Mouse (Mus musculus): Measurements from ENCODE around the gene P2rx4. TPM values are rescaled to one million over a fixed set of nuclear protein-coding genes. Genes with fewer than 3 reads are reported as not detected.

The P2rx4 gene
- polyA plus RNA-seq, 1 experiment from 2014 or later = 21.0 TPM

GRCm38 (mm10) chr5:122755620-122756019 is 48.3 kb downstream of the P2rx4 start:
- ATAC-seq (replicated peaks; ENCODE audit: low FRiP score, low TSS enrichment, low read depth) (no peak), DNase-seq (ENCODE audit: low spot score) (no peak)
- H3K27me3 ChIP-seq (replicated peaks; ENCODE audit: control insufficient read depth, insufficient read depth, low read length) = no peaks in the 10 kb centered on the region
- H3K9me3 ChIP-seq (ENCODE audit: control insufficient read depth, low read length) = 0 out of 2 replicates have a peak, but pooled peaks cover 3% of the 10 kb centered on the region
- H3K4me2 ChIP-seq (ENCODE audit: low read length) = no peak overlapping the region
- H3K4me3 ChIP-seq (ENCODE audit: low read depth, low read length) = no peak overlapping the region
- no peaks in the 10 kb centered on the region for H3K4me1 ChIP-seq (replicated peaks; ENCODE audit: control insufficient read depth, insufficient read depth, low read length)
- peaks cover 33% of the 10 kb centered on the region for H3K36me3 ChIP-seq (ENCODE audit: control insufficient read depth, insufficient read depth, low read length)
- no peak overlapping the region for H3K27ac ChIP-seq (ENCODE audit: low read depth)
- no peak overlapping the region for H3K9ac ChIP-seq (ENCODE audit: low read length)
- WGBS = 90% methylated on average over 4 of the region's 4 CpGs

GRCm38 (mm10) chr5:122756144-122756543 is 48.8 kb downstream of the P2rx4 start:
- Histone ChIP-seq H3K9ac (ENCODE audit: low read length) (no peak overlapping the region), H3K27ac (ENCODE audit: low read depth) (no peak overlapping the region), H3K4me1 (replicated peaks; ENCODE audit: control insufficient read depth, insufficient read depth, low read length) (no peaks in the 10 kb centered on the region), H3K36me3 (ENCODE audit: control insufficient read depth, insufficient read depth, low read length) (peaks cover 33% of the 10 kb centered on the region), H3K4me3 (ENCODE audit: low read depth, low read length) (no peak overlapping the region), H3K9me3 (ENCODE audit: control insufficient read depth, low read length) (0 out of 2 replicates have a peak, but pooled peaks cover 3% of the 10 kb centered on the region), H3K4me2 (ENCODE audit: low read length) (no peak overlapping the region), H3K27me3 (replicated peaks; ENCODE audit: control insufficient read depth, insufficient read depth, low read length) (no peaks in the 10 kb centered on the region)
- no peak for DNase-seq (ENCODE audit: low spot score)
- 69% methylated on average over 6 of the region's 6 CpGs for WGBS
- no peak for ATAC-seq (replicated peaks; ENCODE audit: low FRiP score, low TSS enrichment, low read depth)

GRCm38 (mm10) chr5:122756680-122757079 is 49.3 kb downstream of the P2rx4 start:
- no peaks in the 10 kb centered on the region for H3K27me3 ChIP-seq (replicated peaks; ENCODE audit: control insufficient read depth, insufficient read depth, low read length)
- H3K4me2 ChIP-seq (ENCODE audit: low read length) = no peak overlapping the region
- H3K4me1 ChIP-seq (replicated peaks; ENCODE audit: control insufficient read depth, insufficient read depth, low read length) = no peaks in the 10 kb centered on the region
- H3K27ac ChIP-seq (ENCODE audit: low read depth) = no peak overlapping the region
- ATAC-seq (replicated peaks; ENCODE audit: low FRiP score, low TSS enrichment, low read depth) (no peak), DNase-seq (ENCODE audit: low spot score) (no peak)
- H3K9me3 ChIP-seq (ENCODE audit: control insufficient read depth, low read length) = 0 out of 2 replicates have a peak, but pooled peaks cover 3% of the 10 kb centered on the region
- peaks cover 33% of the 10 kb centered on the region for H3K36me3 ChIP-seq (ENCODE audit: control insufficient read depth, insufficient read depth, low read length)
- no peak overlapping the region for H3K9ac ChIP-seq (ENCODE audit: low read length)
- 89% methylated on average over 7 of the region's 7 CpGs for WGBS
- no peak overlapping the region for H3K4me3 ChIP-seq (ENCODE audit: low read depth, low read length)

- Histone ChIP-seq H3K27me3 (replicated peaks; ENCODE audit: control insufficient read depth, insufficient read depth, low read length) (no peaks in the 10 kb centered on the region), H3K9ac (ENCODE audit: low read length) (no peak overlapping the region), H3K4me3 (ENCODE audit: low read depth, low read length) (no peak overlapping the region), H3K27ac (ENCODE audit: low read depth) (no peak overlapping the region), H3K4me2 (ENCODE audit: low read length) (no peak overlapping the region), H3K9me3 (ENCODE audit: control insufficient read depth, low read length) (no peaks in the 10 kb centered on the region), H3K4me1 (replicated peaks; ENCODE audit: control insufficient read depth, insufficient read depth, low read length) (no peaks in the 10 kb centered on the region), H3K36me3 (ENCODE audit: control insufficient read depth, insufficient read depth, low read length) (peaks cover 8% of the 10 kb centered on the region)
- ATAC-seq (replicated peaks; ENCODE audit: low FRiP score, low TSS enrichment, low read depth) = 0 out of 2 replicates have a peak, but pooled peaks have one; percentile 44
- WGBS = 72% methylated on average over 29 of the region's 29 CpGs
- DNase-seq (ENCODE audit: low spot score) = no peak
These were observed 56.1 kb downstream of the P2rx4 start for GRCm38 (mm10) chr5:122763271-122764031.

- H3K4me3 ChIP-seq (ENCODE audit: low read depth, low read length) = no peak overlapping the region
- 56% methylated on average over 10 of the region's 10 CpGs for WGBS
- H3K9me3 ChIP-seq (ENCODE audit: control insufficient read depth, low read length) = no peaks in the 10 kb centered on the region
- no peaks in the 10 kb centered on the region for H3K27me3 ChIP-seq (replicated peaks; ENCODE audit: control insufficient read depth, insufficient read depth, low read length)
- ATAC-seq (replicated peaks; ENCODE audit: low FRiP score, low TSS enrichment, low read depth) (0 out of 2 replicates have a peak, but pooled peaks have one; percentile 13), DNase-seq (ENCODE audit: low spot score) (no peak)
- H3K4me1 ChIP-seq (replicated peaks; ENCODE audit: control insufficient read depth, insufficient read depth, low read length) = no peaks in the 10 kb centered on the region
- H3K27ac ChIP-seq (ENCODE audit: low read depth) = no peak overlapping the region
- no peak overlapping the region for H3K4me2 ChIP-seq (ENCODE audit: low read length)
- H3K36me3 ChIP-seq (ENCODE audit: control insufficient read depth, insufficient read depth, low read length) = 0 out of 2 replicates have a peak, but pooled peaks cover 4% of the 10 kb centered on the region
- H3K9ac ChIP-seq (ENCODE audit: low read length) = no peak overlapping the region
These were observed 56.7 kb downstream of the P2rx4 start for GRCm38 (mm10) chr5:122764032-122764464.

GRCm38 (mm10) chr5:122767283-122767682 is 59.9 kb downstream of the P2rx4 start:
- H3K4me1 ChIP-seq (replicated peaks; ENCODE audit: control insufficient read depth, insufficient read depth, low read length) = 0 out of 2 replicates have a peak, but pooled peaks cover 8% of the 10 kb centered on the region
- no peaks in the 10 kb centered on the region for H3K36me3 ChIP-seq (ENCODE audit: control insufficient read depth, insufficient read depth, low read length)
- no peak overlapping the region for H3K4me3 ChIP-seq (ENCODE audit: low read depth, low read length)
- 91% methylated on average over 11 of the region's 11 CpGs for WGBS
- H3K27me3 ChIP-seq (replicated peaks; ENCODE audit: control insufficient read depth, insufficient read depth, low read length) = no peaks in the 10 kb centered on the region
- H3K27ac ChIP-seq (ENCODE audit: low read depth) = no peak overlapping the region
- no peak for DNase-seq (ENCODE audit: low spot score)
- no peak overlapping the region for H3K9ac ChIP-seq (ENCODE audit: low read length)
- no peaks in the 10 kb centered on the region for H3K9me3 ChIP-seq (ENCODE audit: control insufficient read depth, low read length)
- no peak for ATAC-seq (replicated peaks; ENCODE audit: low FRiP score, low TSS enrichment, low read depth)
- H3K4me2 ChIP-seq (ENCODE audit: low read length) = no peak overlapping the region

- Histone ChIP-seq H3K4me3 (ENCODE audit: low read depth, low read length) (no peak overlapping the region), H3K9me3 (ENCODE audit: control insufficient read depth, low read length) (no peaks in the 10 kb centered on the region), H3K27me3 (replicated peaks; ENCODE audit: control insufficient read depth, insufficient read depth, low read length) (no peaks in the 10 kb centered on the region), H3K36me3 (ENCODE audit: control insufficient read depth, insufficient read depth, low read length) (no peaks in the 10 kb centered on the region), H3K4me2 (ENCODE audit: low read length) (no peak overlapping the region), H3K27ac (ENCODE audit: low read depth) (no peak overlapping the region), H3K4me1 (replicated peaks; ENCODE audit: control insufficient read depth, insufficient read depth, low read length) (0 out of 2 replicates have a peak, but pooled peaks cover 8% of the 10 kb centered on the region), H3K9ac (ENCODE audit: low read length) (no peak overlapping the region)
- ATAC-seq (replicated peaks; ENCODE audit: low FRiP score, low TSS enrichment, low read depth) (no peak), DNase-seq (ENCODE audit: low spot score) (no peak)
- WGBS = 88% methylated on average over 15 of the region's 15 CpGs
These were observed 61.8 kb downstream of the P2rx4 start for GRCm38 (mm10) chr5:122769101-122769568.

GRCm38 (mm10) chr5:122770304-122770703 is 63.0 kb downstream of the P2rx4 start:
- H3K27ac ChIP-seq (ENCODE audit: low read depth) = peak overlapping the region; percentile 22; the same call in 1 of the 2 replicates
- no peak overlapping the region for H3K4me3 ChIP-seq (ENCODE audit: low read depth, low read length)
- 0 out of 2 replicates have a peak, but pooled peaks cover 8% of the 10 kb centered on the region for H3K4me1 ChIP-seq (replicated peaks; ENCODE audit: control insufficient read depth, insufficient read depth, low read length)
- H3K9me3 ChIP-seq (ENCODE audit: control insufficient read depth, low read length) = no peaks in the 10 kb centered on the region
- ATAC-seq (replicated peaks; ENCODE audit: low FRiP score, low TSS enrichment, low read depth) = no peak
- 77% methylated on average over 7 of the region's 7 CpGs for WGBS
- no peak overlapping the region for H3K4me2 ChIP-seq (ENCODE audit: low read length)
- H3K36me3 ChIP-seq (ENCODE audit: control insufficient read depth, insufficient read depth, low read length) = no peaks in the 10 kb centered on the region
- DNase-seq (ENCODE audit: low spot score) = no peak
- H3K27me3 ChIP-seq (replicated peaks; ENCODE audit: control insufficient read depth, insufficient read depth, low read length) = no peaks in the 10 kb centered on the region
- H3K9ac ChIP-seq (ENCODE audit: low read length) = no peak overlapping the region
